Mouse (Mus musculus) C2C12 (cell line): Measurements from ENCODE around the gene Nudt8.

Experiments used
- CEBPB ChIP-seq: IDR thresholded peaks from one replicate; pipeline ENCODE4 v1.6.1; 2011; ENCODE audit warnings: low read depth, mild to moderate bottlenecking, control low read depth, moderate library complexity
- CTCF ChIP-seq: IDR thresholded peaks from one replicate; pipeline ENCODE4 v1.5.1; 2011; ENCODE audit not compliant: control insufficient read depth, insufficient read depth, insufficient read length
- MAX ChIP-seq: IDR thresholded peaks from one replicate; pipeline ENCODE4 v1.6.1; 2011; ENCODE audit warnings: mild to moderate bottlenecking, control low read depth
- MYOG ChIP-seq: IDR thresholded peaks from one replicate; pipeline ENCODE4 v1.6.1; 2011; ENCODE audit not compliant: control insufficient read depth, insufficient read length; ENCODE audit errors: extremely low read depth
- USF1 ChIP-seq: IDR thresholded peaks from one replicate; pipeline ENCODE4 v1.6.1; 2011; ENCODE audit warnings: low read depth, mild to moderate bottlenecking, control low read depth, moderate library complexity

GRCm38 (mm10) chr19:3991562-3991961, 8.8 kb upstream of the Nudt8 start:
- TF ChIP-seq CTCF (no peak), MAX (no peak), MYOG (no peak), USF1 (no peak), CEBPB (no peak)
